ENCODE assay signal across 9 mouse cellular contexts in the genomic region with DNA sequence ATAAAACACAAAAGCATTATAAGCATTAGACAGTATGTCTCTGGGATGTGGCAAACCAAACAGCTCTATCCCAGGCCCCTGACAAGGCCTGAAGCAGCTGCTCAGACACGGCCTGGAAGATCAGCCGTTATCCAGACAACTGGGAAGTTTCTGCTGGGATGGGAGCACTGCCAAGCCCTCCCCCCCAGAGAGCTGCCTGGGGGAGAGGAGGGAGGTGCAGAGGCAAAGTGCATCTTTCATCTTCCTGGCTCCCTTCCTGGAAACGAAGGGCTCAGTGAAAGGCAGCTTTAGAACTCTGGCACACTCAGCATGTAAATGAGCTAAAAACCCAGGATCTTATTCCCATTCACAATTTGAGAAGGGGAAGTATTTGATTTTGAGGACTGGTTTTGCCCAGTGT. TPM values are rescaled to one million over a fixed set of nuclear protein-coding genes. Genes with fewer than 3 reads are reported as not detected.
DNase-seq lines count a peak whose midpoint lies in the region; ATAC-seq lines count a peak whose summit lies in the region.
"Had no signal": no experiment of that assay in that cellular context is flagged by ENCODE, and none has a peak within 500 bp of the region (broad histone marks: within the 10 kb centered on the region; RNA-seq: fewer than 3 reads in every experiment).

No protein-coding gene starts in this region.

- no peak for DNase-seq in hindbrain, embryonic 10.5 days (ENCODE audit: low spot score)
- DNase-seq in adrenal gland, postnatal 14 days = peak; percentile 86
- DNase-seq in gastrocnemius, adult 18-20 months (ENCODE audit: low spot score) = peak; percentile 67
- peak; percentile 88 to 89 for DNase-seq in kidney, adult 8-10 months
- DNase-seq in T-cell, adult 2 months (ENCODE audit: low spot score) = no peak

- peaks cover 43% of the 10 kb centered on the region for H3K4me1 ChIP-seq in hindbrain, embryonic 13.5 days (replicated peaks)
- H3K4me1 ChIP-seq in hindbrain, embryonic 10.5 days (replicated peaks) = 0 out of 2 replicates have a peak, but pooled peaks cover 4% of the 10 kb centered on the region
- peaks cover 33% of the 10 kb centered on the region for H3K4me1 ChIP-seq in liver, embryonic 12.5 days
- H3K4me1 ChIP-seq in stomach, embryonic 14.5 days (ENCODE audit: control insufficient read depth, insufficient read depth, low read length) = peaks cover 14% of the 10 kb centered on the region; the same call in 1 of the 2 replicates

- H3K36me3 ChIP-seq in hindbrain, embryonic 13.5 days = peaks cover 68% of the 10 kb centered on the region
- H3K36me3 ChIP-seq in hindbrain, embryonic 10.5 days = peaks cover 98% of the 10 kb centered on the region
- H3K36me3 ChIP-seq in liver, embryonic 12.5 days = peaks cover 99% of the 10 kb centered on the region
- peaks cover 38% of the 10 kb centered on the region for H3K36me3 ChIP-seq in stomach, embryonic 14.5 days (ENCODE audit: control insufficient read depth, insufficient read depth, low read length)

- no peaks in the 10 kb centered on the region for H3K9me3 ChIP-seq in hindbrain, embryonic 13.5 days
- no peaks in the 10 kb centered on the region for H3K9me3 ChIP-seq in hindbrain, embryonic 10.5 days
- no peaks in the 10 kb centered on the region for H3K9me3 ChIP-seq in liver, embryonic 12.5 days (replicated peaks)
- H3K9me3 ChIP-seq in stomach, embryonic 14.5 days (ENCODE audit: control insufficient read depth, low read depth, low read length) = no peaks in the 10 kb centered on the region

- ATAC-seq in hindbrain, embryonic 13.5 days (ENCODE audit: low FRiP score) = peak; percentile 36
- no peak for ATAC-seq in liver, embryonic 12.5 days
- ATAC-seq in stomach, embryonic 14.5 days (ENCODE audit: insufficient number of reproducible peaks, insufficient read depth, low FRiP score, low read depth) = peak; percentile 33; the same call in 1 of the 2 replicates

- H3K9ac ChIP-seq in hindbrain, embryonic 13.5 days = peak overlapping the region; percentile 26
- 0 out of 2 replicates have a peak overlapping the region, but pooled peaks have one; percentile 23 for H3K9ac ChIP-seq in liver, embryonic 12.5 days
- H3K9ac ChIP-seq in stomach, embryonic 14.5 days (replicated peaks; ENCODE audit: low read depth, low read length) = no peak overlapping the region; the same call in 1 of the 2 replicates

- H3K4me2 ChIP-seq in hindbrain, embryonic 13.5 days = no peak overlapping the region
- no peak overlapping the region for H3K4me2 ChIP-seq in liver, embryonic 12.5 days
- no peak overlapping the region for H3K4me2 ChIP-seq in stomach, embryonic 14.5 days (replicated peaks; ENCODE audit: low read depth, low read length)

- H3K27me3 ChIP-seq in hindbrain, embryonic 13.5 days = no peaks in the 10 kb centered on the region
- H3K27me3 ChIP-seq in hindbrain, embryonic 10.5 days (ENCODE audit: insufficient read depth, poor library complexity, severe bottlenecking) = no peaks in the 10 kb centered on the region
- H3K27me3 ChIP-seq in liver, embryonic 12.5 days (replicated peaks) = no peaks in the 10 kb centered on the region
- H3K27me3 ChIP-seq in stomach, embryonic 14.5 days (ENCODE audit: control insufficient read depth, insufficient read depth, low read length) = no peaks in the 10 kb centered on the region
- H3K27me3 ChIP-seq: CH12.LX had no signal

- peak overlapping the region; percentile 77 for H3K27ac ChIP-seq in hindbrain, embryonic 13.5 days
- no peak overlapping the region for H3K27ac ChIP-seq in hindbrain, embryonic 10.5 days
- peak overlapping the region; percentile 99 for H3K27ac ChIP-seq in liver, embryonic 12.5 days
- H3K27ac ChIP-seq in stomach, embryonic 14.5 days (ENCODE audit: low read length) = peak overlapping the region; percentile 72; the same call in 1 of the 2 replicates

- WGBS in hindbrain, embryonic 13.5 days = 30% methylated on average over 3 of the region's 3 CpGs
- 86% methylated on average over 3 of the region's 3 CpGs for WGBS in hindbrain, embryonic 10.5 days
- 73% methylated on average over 3 of the region's 3 CpGs for WGBS in liver, embryonic 12.5 days (ENCODE audit: insufficient replicate concordance)
- WGBS in stomach, embryonic 14.5 days = 18% methylated on average over 3 of the region's 3 CpGs

- no peak overlapping the region for H3K4me3 ChIP-seq in hindbrain, embryonic 13.5 days
- H3K4me3 ChIP-seq in hindbrain, embryonic 10.5 days = no peak overlapping the region
- no peak overlapping the region for H3K4me3 ChIP-seq in liver, embryonic 12.5 days
- no peak overlapping the region for H3K4me3 ChIP-seq in stomach, embryonic 14.5 days (ENCODE audit: low read depth, low read length)

RNA-seq across cellular contexts. Expression of a gene that starts 9.3 kb away (rescaled TPM):
- polyA plus RNA-seq in hindbrain, embryonic 13.5 days (2015; fragmentation: Nextera tagmentation; extraction: Ambion mirVana) = 35.6 and 38.7 TPM in 2 replicates
- polyA plus RNA-seq in hindbrain, embryonic 10.5 days (2016; fragmentation: Nextera tagmentation; extraction: Ambion mirVana) = 34.2 and 36.3 TPM in 2 replicates
- 15.3 and 21.3 TPM in 2 replicates for total RNA-seq in adrenal gland, postnatal 14 days (2021)
- 1 to 10 TPM; 4.1 to 4.4 TPM for total RNA-seq in gastrocnemius, adult 18-20 months (2021)
- 25.7 and 27.2 TPM in 2 replicates for polyA plus RNA-seq in liver, embryonic 12.5 days (2016; fragmentation: Nextera tagmentation; extraction: Ambion mirVana)
- 37.9 and 38.4 TPM in 2 replicates for polyA plus RNA-seq in stomach, embryonic 14.5 days (2014; fragmentation: Nextera tagmentation; extraction: Ambion mirVana)

RNA-seq across cellular contexts. Expression of a gene that starts 13.5 kb away (rescaled TPM):
- polyA plus RNA-seq in hindbrain, embryonic 13.5 days (2015; fragmentation: Nextera tagmentation; extraction: Ambion mirVana) = 21.0 and 24.1 TPM in 2 replicates
- polyA plus RNA-seq in hindbrain, embryonic 10.5 days (2016; fragmentation: Nextera tagmentation; extraction: Ambion mirVana) = 31.3 and 32.9 TPM in 2 replicates
- 22.4 and 24.3 TPM in 2 replicates for total RNA-seq in adrenal gland, postnatal 14 days (2021)
- 10 to 100 TPM; 17.8 to 17.9 TPM for total RNA-seq in gastrocnemius, adult 18-20 months (2021)
- 12.0 and 14.1 TPM in 2 replicates for polyA plus RNA-seq in liver, embryonic 12.5 days (2016; fragmentation: Nextera tagmentation; extraction: Ambion mirVana)
- polyA plus RNA-seq in stomach, embryonic 14.5 days (2014; fragmentation: Nextera tagmentation; extraction: Ambion mirVana) = 46.1 and 46.5 TPM in 2 replicates

RNA-seq across cellular contexts. Expression of a gene that starts 30.4 kb away (rescaled TPM):
- polyA plus RNA-seq in hindbrain, embryonic 13.5 days (2015; fragmentation: Nextera tagmentation; extraction: Ambion mirVana) = 43.7 and 46.9 TPM in 2 replicates
- 97.6 and 103 TPM in 2 replicates for polyA plus RNA-seq in hindbrain, embryonic 10.5 days (2016; fragmentation: Nextera tagmentation; extraction: Ambion mirVana)
- total RNA-seq in adrenal gland, postnatal 14 days (2021) = 19.7 and 20.8 TPM in 2 replicates
- total RNA-seq in gastrocnemius, adult 18-20 months (2021) = 10 to 100 TPM in 1 of 2 experiments, 1 to 10 TPM in 1; 9.3 to 12.1 TPM
- polyA plus RNA-seq in liver, embryonic 12.5 days (2016; fragmentation: Nextera tagmentation; extraction: Ambion mirVana) = 103 TPM in 2 replicates
- polyA plus RNA-seq in stomach, embryonic 14.5 days (2014; fragmentation: Nextera tagmentation; extraction: Ambion mirVana) = 52.9 and 60.4 TPM in 2 replicates

RNA-seq across cellular contexts. Expression of a gene that starts 31.9 kb away (rescaled TPM):
- 43.5 and 51.8 TPM in 2 replicates for polyA plus RNA-seq in hindbrain, embryonic 13.5 days (2015; fragmentation: Nextera tagmentation; extraction: Ambion mirVana)
- polyA plus RNA-seq in hindbrain, embryonic 10.5 days (2016; fragmentation: Nextera tagmentation; extraction: Ambion mirVana) = 41.1 and 45.6 TPM in 2 replicates
- 45.3 and 54.8 TPM in 2 replicates for total RNA-seq in adrenal gland, postnatal 14 days (2021)
- total RNA-seq in gastrocnemius, adult 18-20 months (2021) = 10 to 100 TPM; 20.1 to 27.4 TPM
- polyA plus RNA-seq in liver, embryonic 12.5 days (2016; fragmentation: Nextera tagmentation; extraction: Ambion mirVana) = 34.6 and 39.1 TPM in 2 replicates
- polyA plus RNA-seq in stomach, embryonic 14.5 days (2014; fragmentation: Nextera tagmentation; extraction: Ambion mirVana) = 38.8 and 41.0 TPM in 2 replicates

RNA-seq across cellular contexts. Expression of a gene that starts 35.6 kb away (rescaled TPM):
- polyA plus RNA-seq in hindbrain, embryonic 13.5 days (2015; fragmentation: Nextera tagmentation; extraction: Ambion mirVana) = not detected in 2 replicates
- not detected in 2 replicates for polyA plus RNA-seq in hindbrain, embryonic 10.5 days (2016; fragmentation: Nextera tagmentation; extraction: Ambion mirVana)
- 0.41 and 0.53 TPM in 2 replicates for total RNA-seq in adrenal gland, postnatal 14 days (2021)
- total RNA-seq in gastrocnemius, adult 18-20 months (2021) = not detected
- 0.22 and 0.30 TPM in 2 replicates for polyA plus RNA-seq in liver, embryonic 12.5 days (2016; fragmentation: Nextera tagmentation; extraction: Ambion mirVana)
- 0.06 and 0.07 TPM in 2 replicates for polyA plus RNA-seq in stomach, embryonic 14.5 days (2014; fragmentation: Nextera tagmentation; extraction: Ambion mirVana)

Comparison
In these comparisons a context has a peak if more than half of its experiments do, and no peak if none do; other contexts are left out.
1. DNase-seq: peak in adrenal gland, postnatal 14 days (single experiment), gastrocnemius, adult 18-20 months (single experiment) and kidney, adult 8-10 months (2 of 2); none in hindbrain, embryonic 10.5 days (single experiment) and T-cell, adult 2 months (single experiment).